Mouse (Mus musculus): ENCODE measurements at regions not wholly inside any gene's neighbourhood (a gene's known extent, or its start where the extent isn't known, plus 50 kb on each side); places are given as distances from the start of the nearest gene placed in this dataset.

DNA sequence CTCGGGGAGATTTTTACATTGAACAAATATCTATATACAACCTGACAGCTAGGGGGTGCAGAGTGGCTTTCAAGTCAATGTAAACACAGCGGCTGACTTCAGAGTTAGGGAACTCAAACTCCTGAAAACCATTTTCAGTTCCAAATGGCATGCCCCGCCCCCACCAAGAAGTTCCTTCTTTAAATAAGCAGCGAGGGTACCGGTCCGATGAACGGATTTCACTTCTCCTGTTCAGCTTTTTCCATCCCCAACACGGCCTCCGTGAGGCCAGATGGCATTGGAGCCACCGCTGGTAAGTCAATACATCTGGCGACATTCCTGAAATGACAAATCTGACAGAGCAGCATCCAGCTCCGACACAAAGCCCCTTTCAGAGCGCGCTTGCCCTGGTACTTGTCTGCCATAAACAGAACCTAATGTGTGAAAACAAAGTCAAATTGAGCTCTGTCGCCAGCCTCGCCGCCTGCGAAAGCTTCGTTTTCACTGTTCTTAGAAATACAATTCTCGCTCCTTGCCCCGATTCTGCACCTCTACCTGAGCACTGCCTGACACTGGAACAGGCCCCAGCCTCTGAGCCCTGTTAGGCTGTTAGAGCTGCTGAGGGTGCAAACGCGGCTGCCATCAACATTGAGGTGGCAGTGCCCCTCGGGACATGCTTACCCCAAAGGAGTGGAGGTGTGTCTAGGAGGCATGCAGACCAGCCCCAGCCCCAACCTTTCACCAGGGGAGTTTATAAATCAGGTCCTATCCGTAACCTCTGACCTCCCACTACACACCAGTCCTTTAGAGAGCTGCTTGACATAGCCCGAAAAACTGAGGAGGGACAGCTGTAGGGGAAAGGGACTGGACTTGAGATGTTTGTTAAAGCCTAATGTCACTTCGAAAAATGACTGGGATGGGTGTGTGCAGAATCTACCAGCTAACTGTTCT is 446.0 kb downstream of the Ate1 start:
- DNase-seq (ENCODE audit: low spot score) = no peak

DNA sequence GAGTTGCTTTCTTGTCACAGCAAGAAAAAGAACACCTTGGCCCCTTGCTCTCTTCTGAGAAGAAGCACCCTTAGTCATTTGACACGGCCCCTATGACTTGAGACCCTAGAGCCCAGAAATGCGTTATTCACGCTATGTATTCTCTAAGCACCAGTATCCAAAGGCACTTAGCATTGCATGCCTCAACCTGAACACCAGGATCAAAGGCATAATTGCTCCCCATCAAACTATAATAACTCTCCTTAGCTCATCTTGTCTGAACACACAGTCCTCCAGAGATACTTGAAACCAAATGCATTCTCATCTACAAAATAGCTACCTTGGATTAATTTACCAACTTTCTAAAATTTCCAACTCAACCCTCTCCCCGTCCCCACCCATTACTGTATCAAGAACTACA is 437.5 kb downstream of the Ate1 start:
- no peak for DNase-seq (ENCODE audit: low spot score)

DNA sequence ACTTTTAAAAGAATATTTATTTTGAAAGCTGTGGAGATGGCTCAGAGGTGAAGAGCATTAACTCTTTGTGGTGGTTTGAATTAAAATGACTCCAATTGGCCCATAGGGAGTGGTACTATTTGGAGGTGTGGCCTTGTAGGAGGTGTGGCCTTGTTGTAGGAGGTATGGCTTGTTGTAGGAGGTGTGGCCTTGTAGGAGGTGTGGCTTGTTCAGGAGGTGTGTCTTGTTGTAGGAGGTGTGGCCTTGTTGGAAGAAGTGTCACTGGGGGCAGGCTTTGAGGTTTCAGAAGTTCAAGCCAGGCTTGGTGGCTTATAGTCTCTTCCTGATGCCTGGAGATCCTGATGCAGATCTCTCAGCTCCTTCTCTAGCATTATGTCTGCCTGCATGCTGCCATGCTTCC is 434.5 kb downstream of the Ate1 start:
- DNase-seq (ENCODE audit: low spot score) = no peak

DNA sequence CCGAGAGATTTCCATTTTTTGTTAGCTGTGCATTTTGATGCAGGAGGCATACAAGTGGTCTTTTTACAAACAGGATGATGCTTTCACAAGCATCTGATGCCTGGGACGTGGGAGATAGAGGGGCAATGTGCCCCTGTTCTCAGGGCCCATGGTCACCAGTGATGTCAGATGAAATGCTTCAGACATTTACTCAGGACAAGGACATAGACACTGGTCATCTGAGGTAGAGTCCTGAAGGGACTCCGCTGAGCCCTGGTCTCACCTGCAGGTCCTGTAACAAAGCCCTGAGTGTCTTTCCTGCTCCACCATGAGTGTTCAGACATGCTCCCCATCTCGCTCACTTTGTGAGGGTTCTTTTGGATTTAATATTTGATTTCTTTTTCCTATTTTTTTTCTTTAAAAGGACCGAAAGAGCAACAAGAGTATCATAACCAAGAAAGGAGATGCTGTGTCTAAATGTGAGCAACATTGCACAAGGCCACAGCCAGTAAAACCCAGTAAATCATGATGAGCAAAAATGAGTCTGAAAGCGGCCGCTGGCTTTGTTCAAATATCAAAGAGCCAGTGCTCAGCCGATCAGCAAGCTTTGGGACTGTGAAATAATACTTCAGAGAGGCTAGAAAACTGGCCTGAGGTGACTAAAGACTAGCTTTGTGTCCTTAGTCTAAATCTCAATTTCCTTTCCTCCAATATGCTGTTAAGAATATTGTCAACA is 430.1 kb downstream of the Ate1 start:
- no peak for DNase-seq (ENCODE audit: low spot score)

DNA sequence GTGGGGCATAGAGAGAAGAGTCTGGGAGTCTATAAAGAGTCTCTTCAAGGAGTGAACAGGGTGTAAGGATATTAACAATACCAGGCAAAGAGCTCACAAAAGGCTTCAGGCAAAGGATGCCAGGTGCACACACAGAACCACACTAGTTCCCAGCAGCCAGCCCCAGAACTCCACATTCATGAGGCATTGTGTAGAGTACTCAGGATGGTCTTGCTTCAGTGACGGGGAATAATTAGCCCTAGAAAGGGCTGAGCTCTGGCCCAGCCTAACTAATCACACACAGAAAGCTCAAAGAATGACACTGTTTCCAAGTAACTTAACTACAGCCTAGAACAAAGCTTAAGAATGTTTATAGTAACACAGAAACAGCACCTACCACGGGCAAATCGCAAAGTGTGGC is 428.2 kb downstream of the Ate1 start:
- no peak for DNase-seq (ENCODE audit: low spot score)

DNA sequence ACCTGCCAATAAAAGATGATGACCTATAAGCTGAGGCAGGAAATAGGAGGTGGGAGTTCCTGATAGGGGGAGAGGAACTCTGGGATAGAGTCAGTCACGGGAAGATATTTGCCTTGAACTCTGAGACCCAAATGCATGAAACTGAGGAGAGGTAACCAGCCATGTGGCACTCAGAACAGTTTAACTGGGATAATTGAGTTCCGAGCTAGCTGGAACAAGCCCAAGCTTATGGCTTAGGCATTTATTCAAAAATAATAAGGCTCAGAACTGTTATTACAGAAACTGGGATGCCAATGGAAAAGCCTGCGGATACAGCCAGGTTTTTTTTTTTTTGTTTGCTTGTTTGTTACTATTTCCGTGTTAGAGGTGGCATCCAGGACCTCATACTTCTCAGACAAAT is 425.0 kb downstream of the Ate1 start:
- DNase-seq (ENCODE audit: low spot score) = no peak

DNA sequence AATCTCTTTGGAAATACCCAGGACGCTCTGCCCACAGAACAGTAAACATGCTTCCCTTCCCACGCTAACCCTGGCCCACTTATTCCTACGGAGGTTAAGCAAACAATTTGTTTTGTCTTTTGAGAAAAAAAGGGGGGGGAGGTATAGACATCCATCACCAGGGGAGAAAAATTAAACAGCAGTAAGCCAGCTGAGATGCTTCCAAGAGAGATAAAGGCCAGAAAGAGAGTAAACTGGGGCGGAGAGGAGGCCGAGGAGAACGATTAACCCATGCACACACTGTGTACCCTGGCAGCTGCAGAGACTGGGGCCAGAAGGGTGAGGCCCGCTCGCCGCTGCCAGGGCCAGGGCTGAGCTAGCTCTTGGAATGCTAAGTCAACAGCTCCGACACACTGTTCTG is 421.6 kb downstream of the Ate1 start:
- DNase-seq (ENCODE audit: low spot score) = no peak

DNA sequence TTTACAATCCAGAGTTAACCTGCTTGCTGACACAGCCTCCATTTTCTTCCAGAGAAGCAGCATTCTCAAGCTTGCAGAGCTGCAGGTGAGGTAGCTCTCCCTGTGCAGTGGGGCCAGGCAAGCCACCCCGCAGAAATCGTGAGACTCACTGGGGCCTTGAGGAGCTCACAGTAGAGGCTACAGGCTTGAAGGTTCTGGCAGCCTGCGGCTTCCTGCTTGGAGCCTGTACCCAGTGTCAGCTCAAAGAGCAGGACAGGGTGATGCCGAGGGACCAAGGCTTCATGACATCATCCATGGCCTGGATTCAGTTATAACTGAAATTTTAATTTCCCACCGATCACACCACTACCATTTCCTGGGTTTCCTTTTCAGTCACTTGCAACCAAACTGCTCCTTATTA is 417.5 kb downstream of the Ate1 start:
- no peak for DNase-seq (ENCODE audit: low spot score)

DNA sequence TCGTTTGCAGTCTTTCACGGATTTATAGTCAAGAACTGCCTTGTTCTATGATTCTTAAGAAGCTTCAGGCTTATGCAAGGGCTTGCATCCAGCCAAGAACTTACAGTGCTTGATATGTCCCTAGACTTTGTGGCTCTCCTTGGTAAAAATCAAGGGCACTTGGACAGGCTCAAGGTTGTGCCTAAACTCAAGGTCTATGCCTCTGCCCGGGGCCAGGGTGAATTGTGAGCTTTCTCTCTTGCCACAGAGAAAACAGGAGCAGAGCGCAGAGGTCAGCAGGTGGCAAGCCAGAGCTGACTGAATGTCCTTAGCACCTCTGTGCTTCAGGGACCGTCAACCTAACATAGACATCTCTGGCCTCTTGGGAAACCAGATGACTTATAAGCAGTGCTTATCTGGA is 413.2 kb downstream of the Ate1 start:
- DNase-seq (ENCODE audit: low spot score) = no peak

DNA sequence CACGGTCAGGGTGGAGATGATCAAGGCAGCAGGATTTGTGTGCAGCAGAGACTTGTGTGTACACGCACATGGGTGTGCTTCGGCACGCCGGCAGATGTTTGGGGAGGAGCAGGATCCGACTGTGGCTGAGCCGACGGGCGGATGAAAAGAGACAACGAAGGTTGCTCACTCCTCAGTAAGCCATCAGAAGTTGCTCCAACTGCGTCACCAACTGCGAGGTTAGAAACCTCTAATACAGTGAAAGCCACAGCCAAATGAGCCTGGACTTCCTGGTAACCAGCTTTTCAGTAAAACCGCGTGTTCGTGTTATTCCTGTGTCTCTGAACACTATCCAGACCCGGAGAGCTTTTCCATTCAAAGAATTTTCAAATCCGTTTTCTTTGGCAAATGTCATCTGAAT is 411.8 kb downstream of the Ate1 start:
- no peak for DNase-seq (ENCODE audit: low spot score)

Data from ovary, postnatal 10 days (tissue).